Mouse (Mus musculus) liver, embryonic 14.5 days (tissue): ENCODE measurements around the gene Capn15. TPM values are rescaled to one million over a fixed set of nuclear protein-coding genes. Genes with fewer than 3 reads are reported as not detected.
A peak's percentile ranks its signal among the peaks of the same experiment; 100 is the strongest.

Experiments used
- ATAC-seq: fragments of 200-750 bp; cut with Nextera tagmentation; 2 replicates; pipeline ENCODE4 v1.8.0; 2017; ENCODE audit warnings: moderate number of reproducible peaks, mild to moderate bottlenecking, moderate library complexity; ENCODE audit not compliant: insufficient read depth
- DNase-seq, 3 experiments: peaks; one replicate each; pipeline ENCODE4 v3.0.0-alpha.2; 2012 to 2013; ENCODE audit warnings: low read depth in 3 of 3, low spot score in 3 of 3
- H3K27ac ChIP-seq: fragments of 300-500 bp; sonication (generic); 2 replicates; pipeline ENCODE4 v1.5.1; 2014; ENCODE audit warnings: moderate library complexity, mild to moderate bottlenecking, control low read depth, inconsistent platforms
- H3K27me3 ChIP-seq: fragments of 300-500 bp; sonication (generic); 2 replicates; pipeline ENCODE4 v1.6.1; 2014; ENCODE audit warnings: mild to moderate bottlenecking, low read length, moderate library complexity; ENCODE audit not compliant: control insufficient read depth, insufficient read depth
- H3K36me3 ChIP-seq: fragments of 300-500 bp; sonication (generic); replicated peaks from 2 replicates; pipeline ENCODE4 v1.6.1; 2014; ENCODE audit warnings: low read depth; ENCODE audit not compliant: control insufficient read depth, insufficient read depth
- H3K4me1 ChIP-seq, 2 experiments: fragments of 200-500 bp in 1 of 2; fragments of 300-500 bp in 1 of 2; sonication (generic) in 1 of 2; replicated peaks; 2 replicates each; pipeline ENCODE4 v1.6.1; 2012 to 2014; ENCODE audit warnings: antibody characterized with exemption in 1 of 2, inconsistent platforms in 1 of 2, low read length in 1 of 2; ENCODE audit not compliant: control insufficient read depth in 2 of 2, insufficient read depth in 2 of 2
- H3K4me2 ChIP-seq: fragments of 300-500 bp; sonication (generic); 2 replicates; pipeline ENCODE4 v1.6.1; 2014; ENCODE audit warnings: low read depth, mild to moderate bottlenecking, control low read depth, moderate library complexity
- H3K4me3 ChIP-seq, 2 experiments: fragments of 200-500 bp in 1 of 2; fragments of 300-500 bp in 1 of 2; sonication (generic) in 1 of 2; 2 replicates each; pipeline ENCODE4 v1.5.1; 2012 to 2014; ENCODE audit warnings: low read depth in 2 of 2, low read length in 2 of 2, mild to moderate bottlenecking in 2 of 2, control low read depth in 1 of 2, inconsistent platforms in 1 of 2, moderate library complexity in 1 of 2; ENCODE audit not compliant: insufficient read depth in 1 of 2
- H3K9ac ChIP-seq: fragments of 300-500 bp; sonication (generic); replicated peaks from 2 replicates; pipeline ENCODE4 v1.6.1; 2014; ENCODE audit warnings: mild to moderate bottlenecking, control low read depth, moderate library complexity
- H3K9me3 ChIP-seq: fragments of 300-500 bp; sonication (generic); 2 replicates; pipeline ENCODE4 v1.6.1; 2016; ENCODE audit warnings: low read length, mixed read lengths; ENCODE audit not compliant: control insufficient read depth
- CTCF ChIP-seq: IDR thresholded peaks from 2 replicates; pipeline ENCODE4 v1.5.1; 2016; ENCODE audit warnings: antibody characterized with exemption, low read depth, control low read depth
- EP300 ChIP-seq: IDR thresholded peaks from 2 replicates; pipeline ENCODE4 v1.6.1; 2016; ENCODE audit warnings: antibody characterized with exemption, low read depth
- WGBS: fragments of 180-500 bp; shearing (Covaris S2); extraction: QIAGEN DNeasy Blood & Tissue Kit; methylation state at CpG from one replicate; pipeline ENCODE4 v1.1.7; 2014; ENCODE audit not compliant: insufficient replicate concordance; 5-methylcytosine and 5-hydroxymethylcytosine counted together
- polyA plus RNA-seq, 2 experiments: library from polyadenylated mRNA; depleted of rRNA in 1 of 2; stranded (reverse) in 1 of 2; unstranded in 1 of 2; fragments of >200 nt; fragmentation: Nextera tagmentation in 1 of 2; extraction: Ambion mirVana in 1 of 2; gene quantifications; 2 replicates each; pipeline versions ENCODE4 v1.2.1 to v1.2.3; 2012 to 2014

Gene Capn15
- polyA plus RNA-seq, 2 experiments: 7.7 to 8.3 TPM

- H3K9ac ChIP-seq: no peak overlapping the region
- H3K27me3 ChIP-seq: no peaks in the 10 kb centered on the region
- H3K4me2 ChIP-seq: no peak overlapping the region
- no peaks in the 10 kb centered on the region for H3K36me3 ChIP-seq
- TF ChIP-seq CTCF (no peak), EP300 (no peak)
- DNase-seq: no peak
- no peak overlapping the region for H3K27ac ChIP-seq
- WGBS: 18% methylated on average over 7 of the region's 7 CpGs
- peaks cover 9 to 24% of the 10 kb centered on the region in 2 experiments for H3K4me1 ChIP-seq
- ATAC-seq: no peak
- H3K4me3 ChIP-seq: no peak overlapping the region
- H3K9me3 ChIP-seq: no peaks in the 10 kb centered on the region
Observed at GRCm38 (mm10) chr17:26008787-26009186, 23.2 kb upstream of the Capn15 start.

GRCm38 (mm10) chr17:26008331-26008730 lies 22.7 kb upstream of the Capn15 start:
- ATAC-seq (no peak), DNase-seq (no peak)
- TF ChIP-seq EP300 (no peak), CTCF (no peak)
- no peaks in the 10 kb centered on the region for H3K27me3 ChIP-seq
- H3K4me2 ChIP-seq: no peak overlapping the region
- H3K36me3 ChIP-seq: no peaks in the 10 kb centered on the region
- H3K4me3 ChIP-seq: no peak overlapping the region
- H3K9ac ChIP-seq: no peak overlapping the region
- no peaks in the 10 kb centered on the region for H3K9me3 ChIP-seq
- H3K27ac ChIP-seq: no peak overlapping the region
- H3K4me1 ChIP-seq: peaks cover 9 to 24% of the 10 kb centered on the region in 2 experiments

GRCm38 (mm10) chr17:26007646-26008045 lies 22.1 kb upstream of the Capn15 start:
- no peaks in the 10 kb centered on the region for H3K27me3 ChIP-seq
- ATAC-seq: no peak
- TF ChIP-seq EP300 (no peak), CTCF (no peak)
- no peak overlapping the region for H3K27ac ChIP-seq
- no peak for DNase-seq
- 2% methylated on average over 2 of the region's 2 CpGs for WGBS
- H3K9ac ChIP-seq: no peak overlapping the region
- peaks cover 9 to 24% of the 10 kb centered on the region in 2 experiments for H3K4me1 ChIP-seq
- no peaks in the 10 kb centered on the region for H3K9me3 ChIP-seq
- H3K36me3 ChIP-seq: no peaks in the 10 kb centered on the region
- H3K4me2 ChIP-seq: no peak overlapping the region
- no peak overlapping the region for H3K4me3 ChIP-seq

GRCm38 (mm10) chr17:26005731-26006450 lies 20.3 kb upstream of the Capn15 start:
- H3K4me3 ChIP-seq: no peak overlapping the region
- H3K4me1 ChIP-seq: peaks cover 5 to 17% of the 10 kb centered on the region in 2 experiments
- no peaks in the 10 kb centered on the region for H3K9me3 ChIP-seq
- no peak overlapping the region for H3K9ac ChIP-seq
- H3K36me3 ChIP-seq: no peaks in the 10 kb centered on the region
- DNase-seq (peak in 2 of 3 experiments; percentile 40 to 49), ATAC-seq (no peak)
- H3K27me3 ChIP-seq: no peaks in the 10 kb centered on the region
- no peak overlapping the region for H3K27ac ChIP-seq
- TF ChIP-seq EP300: no peak
- TF ChIP-seq CTCF: no peak
- H3K4me2 ChIP-seq: no peak overlapping the region
- 25% methylated on average over 10 of the region's 10 CpGs for WGBS

GRCm38 (mm10) chr17:26004711-26005110 lies 19.1 kb upstream of the Capn15 start:
- Histone ChIP-seq H3K27me3 (no peaks in the 10 kb centered on the region), H3K9me3 (no peaks in the 10 kb centered on the region), H3K4me3 (no peak overlapping the region), H3K4me2 (no peak overlapping the region), H3K27ac (no peak overlapping the region), H3K4me1 (peaks cover 5 to 17% of the 10 kb centered on the region in 2 experiments), H3K36me3 (no peaks in the 10 kb centered on the region), H3K9ac (no peak overlapping the region)
- 79% methylated on average over 15 of the region's 15 CpGs for WGBS
- no peak for TF ChIP-seq CTCF
- TF ChIP-seq EP300: no peak
- no peak for ATAC-seq
- no peak for DNase-seq
